Mouse (Mus musculus): ENCODE measurements around the gene Samd9l.
"Not testable (repeated sequence)": the region's sequence is repeated elsewhere in the genome, so short reads cannot be mapped to it uniquely, and the experiment has no call there.

The Samd9l gene

DNA sequence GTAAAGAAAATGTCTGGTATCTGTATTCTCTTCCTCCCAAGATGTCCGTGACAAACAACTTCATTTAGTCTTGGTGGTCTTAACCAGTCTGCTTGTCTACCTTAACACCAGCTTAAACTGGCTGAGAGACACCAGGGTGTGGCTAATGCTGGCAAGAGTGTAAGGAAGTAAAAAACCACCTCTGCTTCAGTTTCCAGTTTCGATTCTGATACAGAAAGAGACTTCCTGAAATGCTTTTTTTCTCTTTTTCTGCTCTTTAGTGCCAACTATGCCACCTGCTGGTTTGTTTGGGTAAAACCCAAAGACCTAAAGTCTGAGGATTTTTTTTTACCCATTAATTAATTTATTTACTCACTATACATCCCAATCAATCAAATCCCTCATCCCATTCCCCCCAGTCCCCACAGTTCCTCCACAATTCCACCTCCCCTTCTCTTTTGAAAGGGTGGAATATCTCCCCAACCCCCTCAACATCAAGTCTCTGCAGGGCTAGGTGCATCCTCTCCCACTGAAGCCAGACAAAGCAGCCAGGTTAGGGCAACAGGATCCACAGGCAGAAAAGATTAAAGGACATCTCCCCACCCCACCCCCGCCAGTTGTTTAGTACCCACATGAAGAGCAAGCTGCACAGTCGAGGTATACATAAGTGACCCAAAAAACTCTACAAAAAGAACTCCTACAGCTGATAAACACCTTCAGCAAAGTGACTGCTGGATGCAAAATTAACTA lies at the start of gene Samd9l:
Samd9l (minus strand) TSS at position 233 of the 729 bp plus-strand sequence.
- DNase-seq (ENCODE audit: low spot score): peak; percentile 71

DNA sequence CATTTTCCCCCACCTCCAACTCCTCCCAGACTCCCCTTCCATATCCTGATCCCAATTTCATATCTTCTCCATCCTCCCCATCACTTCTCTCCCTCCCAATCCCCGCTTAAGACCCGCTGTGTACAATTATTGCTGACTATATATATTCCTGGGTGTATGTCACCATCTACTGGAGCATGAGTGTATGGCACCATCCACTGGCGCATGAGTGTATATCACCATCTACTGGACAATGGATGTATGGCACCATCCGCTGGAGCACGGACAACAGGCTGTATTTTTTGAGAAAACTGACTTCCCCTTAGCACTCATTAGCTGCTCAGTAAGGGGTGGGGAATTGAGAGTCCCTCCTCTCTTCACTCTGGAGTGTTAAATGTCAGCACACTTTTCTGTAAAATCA lies 48.0 kb upstream of the Samd9l start:
- peak; percentile 77 for DNase-seq (ENCODE audit: low spot score)

DNA sequence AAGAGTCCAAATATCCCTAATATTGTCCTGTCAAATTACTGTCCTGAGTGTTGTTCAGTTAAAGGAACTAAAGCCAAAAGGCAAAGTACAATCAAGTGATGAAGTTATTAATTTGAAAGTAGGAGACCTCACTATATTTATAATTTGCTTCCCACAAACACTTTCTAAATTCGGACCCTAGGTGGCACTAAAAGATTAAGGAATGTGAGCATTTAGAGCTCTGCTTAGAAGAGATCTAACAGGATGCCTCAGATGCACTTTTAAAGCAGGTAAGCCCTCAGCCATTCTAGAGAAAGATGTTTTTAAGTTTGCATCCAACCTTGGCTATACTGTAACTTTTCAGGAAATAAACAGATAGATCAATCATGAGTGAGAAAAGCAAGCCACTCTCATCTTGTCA lies 44.5 kb upstream of the Samd9l start:
- DNase-seq (ENCODE audit: low spot score): no peak

DNA sequence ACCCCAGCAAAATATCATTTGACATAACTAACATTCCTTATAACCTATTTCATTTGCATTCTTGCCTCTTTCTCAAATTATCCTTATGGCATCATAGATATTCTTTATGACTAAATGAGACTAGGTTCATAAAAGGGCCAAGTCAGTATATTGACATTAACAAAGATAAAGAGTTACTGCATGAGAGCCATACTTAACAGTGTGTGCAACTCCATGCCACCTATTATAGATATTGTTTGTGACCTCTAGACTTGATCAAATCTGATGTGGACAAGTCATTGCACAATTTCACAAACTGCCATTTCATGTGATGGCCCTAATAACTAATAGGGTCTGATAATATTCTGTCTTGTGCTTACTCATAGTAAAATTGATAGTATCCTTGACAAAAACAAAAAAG lies 36.7 kb upstream of the Samd9l start:
- no peak for DNase-seq (ENCODE audit: low spot score)

DNA sequence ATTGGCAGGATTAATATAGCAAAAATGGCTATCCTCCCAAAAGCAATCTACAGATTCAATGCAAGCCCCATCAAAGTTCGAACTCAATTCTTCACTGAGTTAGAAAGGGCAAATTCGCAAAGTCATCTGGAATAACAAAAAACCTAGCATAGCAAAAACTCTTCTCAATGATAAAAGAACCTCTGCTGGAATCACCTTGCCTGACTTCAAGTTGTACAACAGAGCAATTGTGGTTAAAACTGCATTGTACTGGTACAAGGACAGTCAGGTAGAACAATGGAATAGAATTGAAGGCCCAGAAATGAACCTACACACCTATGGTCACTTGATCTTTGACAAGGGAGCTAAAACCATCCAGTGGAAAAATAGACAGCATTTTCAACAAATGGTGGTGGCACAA lies 31.6 kb upstream of the Samd9l start:
- not testable (repeated sequence) for DNase-seq (ENCODE audit: low spot score)

DNA sequence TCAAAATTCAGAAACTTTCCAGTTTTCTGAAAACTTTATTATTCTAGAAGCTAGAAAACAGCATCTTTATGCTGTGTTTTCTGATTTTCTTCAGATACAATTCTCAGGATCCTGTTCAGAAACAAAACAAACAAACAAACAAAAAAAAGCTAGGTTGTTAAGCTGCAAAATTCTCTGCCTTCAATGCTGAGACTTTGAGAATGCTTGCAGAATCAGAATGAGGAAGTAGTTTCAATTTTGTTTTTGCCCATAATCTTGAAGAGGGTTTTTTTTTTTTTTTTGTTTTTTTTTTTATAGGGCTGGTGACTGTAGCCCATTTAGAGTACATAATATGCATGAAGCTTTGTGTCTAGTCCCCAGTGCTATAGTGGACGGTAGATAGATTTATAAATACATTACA lies 27.7 kb upstream of the Samd9l start:
- no peak for DNase-seq (ENCODE audit: low spot score)

DNA sequence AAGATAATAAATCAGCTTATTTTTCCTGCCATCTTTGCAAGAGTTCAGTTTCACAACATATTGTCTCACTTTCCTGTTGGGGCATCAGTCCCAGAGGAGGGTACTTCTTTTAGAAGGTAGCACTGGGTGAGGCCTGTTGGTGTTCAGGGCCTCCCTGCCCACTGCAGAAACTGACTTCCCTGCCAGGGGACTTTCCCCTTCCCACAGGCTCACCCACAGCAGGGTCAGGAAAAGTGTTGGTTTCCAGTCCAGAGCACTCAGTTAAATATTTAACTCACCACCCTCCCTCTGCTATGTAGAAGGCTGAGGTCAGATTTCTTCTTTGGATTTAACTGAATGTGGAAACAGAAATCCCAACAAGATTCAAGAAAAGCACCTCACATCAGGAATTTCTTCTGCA lies 26.0 kb upstream of the Samd9l start:
- not testable (repeated sequence) for DNase-seq (ENCODE audit: low spot score)

DNA sequence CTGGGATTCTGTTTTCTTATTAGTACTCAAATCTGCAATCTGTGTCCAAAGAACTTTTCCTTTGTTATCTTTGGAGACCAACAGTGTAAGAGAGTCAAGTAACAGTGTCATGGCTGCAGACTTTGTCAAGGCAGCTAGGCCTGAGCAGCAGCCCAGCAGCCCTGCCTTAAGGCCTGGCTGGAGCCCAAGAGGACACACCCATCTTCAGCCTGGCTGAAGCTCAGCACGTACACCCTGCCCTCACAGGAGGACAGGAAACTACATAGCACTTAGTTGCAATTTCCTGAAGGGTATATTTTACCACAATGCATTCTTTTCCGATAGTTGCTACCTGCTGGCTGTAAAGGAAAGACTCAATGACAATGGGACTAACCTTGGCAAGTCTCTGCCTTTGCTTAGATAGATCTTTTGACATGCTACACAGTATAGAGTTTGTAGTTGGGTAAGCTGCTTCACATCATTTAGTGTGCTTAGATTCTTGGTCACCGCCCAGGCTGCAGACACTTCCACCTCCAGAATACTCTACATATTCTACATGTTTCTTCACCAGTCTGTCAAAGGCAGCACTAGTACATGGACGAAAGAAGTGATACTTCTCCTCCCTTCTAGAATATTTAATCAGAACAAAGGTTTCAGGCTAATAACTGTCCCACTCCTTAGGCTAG lies 25.4 kb upstream of the Samd9l start:
- DNase-seq (ENCODE audit: low spot score): not testable (repeated sequence)

DNA sequence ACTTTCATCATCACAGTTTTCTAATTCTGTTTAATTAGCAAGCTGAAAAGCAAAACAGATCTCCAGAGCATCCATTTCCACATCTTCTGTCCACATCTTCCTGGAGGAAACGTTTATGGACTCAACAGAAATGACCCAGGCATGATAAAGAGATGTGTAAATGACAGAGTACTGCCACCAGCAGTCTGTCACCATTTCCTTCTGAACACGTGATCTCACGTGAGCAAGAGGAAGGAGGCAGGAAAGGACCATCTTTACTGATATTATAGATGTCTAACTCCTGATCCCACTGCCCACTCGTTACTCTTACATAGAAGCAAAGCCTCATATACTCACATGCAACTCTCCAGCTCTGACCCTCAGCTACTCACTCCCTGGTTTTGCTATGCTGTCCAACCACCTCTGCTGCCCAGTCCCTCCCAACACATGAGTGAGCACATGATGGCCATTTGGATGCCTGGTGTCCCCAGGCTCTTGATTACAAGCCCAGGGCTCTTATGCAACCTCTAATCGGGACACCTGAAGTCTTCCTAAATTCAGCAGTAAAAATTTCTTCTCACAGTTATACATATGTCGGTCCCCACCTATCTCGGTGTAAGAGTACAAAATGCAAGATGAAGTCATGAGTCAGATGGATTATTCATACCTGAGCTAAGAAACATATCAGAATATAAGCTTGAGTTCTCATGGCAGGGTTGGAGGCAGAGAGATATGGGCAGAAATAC lies 2.0 kb downstream of the Samd9l start:
- DNase-seq (ENCODE audit: low spot score): not testable (repeated sequence)

DNA sequence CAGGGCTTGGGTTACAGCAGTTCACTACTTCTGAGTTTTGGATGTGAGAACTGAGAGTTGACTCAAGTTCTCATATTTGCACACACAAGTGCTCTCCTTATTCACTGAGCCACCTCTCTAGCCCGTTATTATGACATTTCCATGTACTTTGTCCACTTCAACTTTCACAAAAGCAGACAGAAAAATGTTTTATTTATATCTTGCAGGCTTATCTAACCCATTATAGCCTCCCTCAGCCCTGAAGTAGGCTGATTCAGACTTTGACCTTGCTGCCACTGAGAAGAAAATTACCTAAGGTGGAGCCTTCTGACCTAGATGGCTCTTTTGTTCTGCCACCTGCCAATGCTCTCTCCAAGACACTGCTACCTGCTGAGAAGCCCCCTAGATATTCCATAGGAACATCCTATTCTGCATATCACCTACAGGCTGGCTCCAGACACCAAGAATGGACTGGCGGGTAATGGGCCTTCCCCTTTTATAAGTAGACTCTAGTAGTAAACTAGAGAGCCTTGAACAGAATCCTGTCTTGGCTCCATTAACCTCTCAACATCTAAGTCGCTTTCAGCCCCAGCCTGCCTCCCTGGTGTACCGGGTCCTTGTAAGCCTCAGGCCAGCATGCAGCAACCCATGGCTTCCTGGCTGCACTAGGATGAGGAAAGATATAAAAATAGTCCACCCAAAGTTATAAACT lies 3.3 kb downstream of the Samd9l start:
- DNase-seq (ENCODE audit: low spot score): not testable (repeated sequence)

DNA sequence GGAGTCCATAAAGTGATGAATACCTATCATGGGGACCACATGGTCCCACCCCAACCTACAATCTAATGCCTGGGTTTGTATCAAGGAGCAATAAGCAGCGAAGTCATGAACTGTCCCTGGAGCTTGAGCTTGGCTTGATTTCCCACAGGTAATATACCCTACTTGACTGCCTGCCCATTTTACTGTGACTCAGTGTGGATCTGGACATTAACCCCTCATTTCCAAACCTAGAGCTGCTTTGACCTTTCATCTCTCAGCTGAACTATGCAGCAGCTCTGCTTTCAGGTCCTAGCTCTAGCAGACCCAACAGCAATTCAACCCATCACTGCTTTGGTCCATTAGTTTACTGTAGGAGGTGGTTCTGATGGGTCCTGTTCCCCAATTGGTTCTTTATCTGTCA lies 9.4 kb downstream of the Samd9l start:
- no peak for DNase-seq (ENCODE audit: low spot score)

DNA sequence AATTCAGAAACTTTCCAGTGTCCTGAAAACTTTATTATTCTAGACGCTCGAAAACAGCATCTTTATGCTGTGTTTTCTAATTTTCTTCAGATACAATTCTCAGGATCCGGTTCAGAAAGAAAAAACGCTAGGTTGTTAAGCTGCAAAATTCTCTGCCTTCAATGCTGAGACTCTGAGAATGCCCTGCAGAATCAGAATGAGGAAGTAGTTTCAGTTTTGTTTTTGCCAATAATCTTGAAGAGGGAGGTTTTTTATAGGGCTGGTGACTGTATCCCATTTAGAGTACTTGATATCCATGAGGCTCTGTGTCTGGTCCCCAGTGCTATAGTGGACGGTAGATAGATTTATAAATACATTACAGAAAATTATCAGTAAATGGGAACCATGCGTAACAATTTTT lies 12.8 kb downstream of the Samd9l start:
- DNase-seq (ENCODE audit: low spot score): no peak

DNA sequence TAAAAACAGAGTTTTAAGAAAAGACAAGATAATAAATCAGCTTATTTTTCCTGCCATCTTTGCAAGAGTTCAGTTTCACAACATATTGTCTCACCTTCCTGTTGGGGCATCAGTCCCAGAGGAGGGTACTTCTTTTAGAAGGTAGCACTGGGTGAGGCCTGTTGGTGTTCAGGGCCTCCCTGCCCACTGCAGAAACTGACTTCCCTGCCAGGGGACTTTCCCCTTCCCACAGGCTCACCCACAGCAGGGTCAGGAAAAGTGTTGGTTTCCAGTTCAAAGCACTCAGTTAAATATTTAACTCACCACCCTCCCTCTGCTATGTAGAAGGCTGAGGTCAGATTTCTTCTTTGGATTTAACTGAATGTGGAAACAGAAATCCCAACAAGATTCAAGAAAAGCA lies 14.6 kb downstream of the Samd9l start:
- not testable (repeated sequence) for DNase-seq (ENCODE audit: low spot score)

DNA sequence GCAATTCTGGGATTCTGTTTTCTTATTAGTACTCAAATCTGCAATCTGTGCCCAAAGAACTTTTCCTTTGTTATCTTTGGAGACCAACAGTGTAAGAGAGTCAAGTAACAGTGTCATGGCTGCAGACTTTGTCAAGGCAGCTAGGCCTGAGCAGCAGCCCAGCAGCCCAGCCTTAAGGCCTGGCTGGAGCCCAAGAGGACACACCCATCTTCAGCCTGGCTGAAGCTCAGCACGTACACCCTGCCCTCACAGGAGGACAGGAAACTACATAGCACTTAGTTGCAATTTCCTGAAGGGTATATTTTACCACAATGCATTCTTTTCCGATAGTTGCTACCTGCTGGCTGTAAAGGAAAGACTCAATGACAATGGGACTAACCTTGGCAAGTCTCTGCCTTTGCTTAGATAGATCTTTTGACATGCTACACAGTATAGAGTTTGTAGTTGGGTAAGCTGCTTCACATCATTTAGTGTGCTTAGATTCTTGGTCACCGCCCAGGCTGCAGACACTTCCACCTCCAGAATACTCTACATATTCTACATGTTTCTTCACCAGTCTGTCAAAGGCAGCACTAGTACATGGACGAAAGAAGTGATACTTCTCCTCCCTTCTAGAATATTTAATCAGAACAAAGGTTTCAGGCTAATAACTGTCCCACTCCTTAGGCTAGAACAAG lies 15.1 kb downstream of the Samd9l start:
- not testable (repeated sequence) for DNase-seq (ENCODE audit: low spot score)

DNA sequence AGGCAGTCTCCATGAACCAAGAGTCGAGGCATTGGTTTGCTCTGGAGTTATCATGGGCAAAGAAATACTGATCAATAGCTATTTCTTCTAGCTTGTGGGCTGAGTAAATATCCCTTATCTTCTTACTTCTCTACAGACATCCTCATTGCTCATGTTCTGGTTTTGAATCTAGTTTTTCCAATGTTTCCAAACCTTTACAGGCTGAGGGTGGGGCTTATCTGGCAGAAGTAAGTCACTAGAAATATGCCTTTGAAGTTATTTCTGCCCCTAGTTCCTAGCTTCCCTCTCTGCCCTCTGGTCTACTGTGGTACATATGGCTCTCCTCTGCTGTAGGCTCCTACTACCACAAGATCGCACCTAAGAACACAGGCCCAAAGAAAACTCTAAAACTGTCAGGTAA lies 20.2 kb downstream of the Samd9l start:
- no peak for DNase-seq (ENCODE audit: low spot score)

DNA sequence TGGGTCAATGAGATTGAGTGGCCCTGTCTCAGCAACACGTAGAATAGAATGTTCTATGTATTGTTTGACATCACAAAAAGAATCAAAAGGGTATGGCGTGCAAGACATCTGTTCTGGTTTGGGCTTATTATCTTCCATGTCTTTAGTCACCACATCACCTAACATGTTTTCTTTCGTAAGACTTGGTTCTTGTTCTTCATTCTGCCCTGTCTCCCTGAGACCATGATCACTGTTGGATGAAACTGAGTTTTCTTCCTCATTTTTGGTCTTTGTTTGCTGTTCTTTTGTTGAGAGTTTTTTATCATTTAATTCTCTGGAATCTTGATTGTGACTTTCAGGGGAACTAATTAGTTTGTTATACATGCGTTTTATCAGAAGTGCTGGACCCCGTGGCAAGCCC lies 22.7 kb downstream of the Samd9l start:
- DNase-seq (ENCODE audit: low spot score): no peak

DNA sequence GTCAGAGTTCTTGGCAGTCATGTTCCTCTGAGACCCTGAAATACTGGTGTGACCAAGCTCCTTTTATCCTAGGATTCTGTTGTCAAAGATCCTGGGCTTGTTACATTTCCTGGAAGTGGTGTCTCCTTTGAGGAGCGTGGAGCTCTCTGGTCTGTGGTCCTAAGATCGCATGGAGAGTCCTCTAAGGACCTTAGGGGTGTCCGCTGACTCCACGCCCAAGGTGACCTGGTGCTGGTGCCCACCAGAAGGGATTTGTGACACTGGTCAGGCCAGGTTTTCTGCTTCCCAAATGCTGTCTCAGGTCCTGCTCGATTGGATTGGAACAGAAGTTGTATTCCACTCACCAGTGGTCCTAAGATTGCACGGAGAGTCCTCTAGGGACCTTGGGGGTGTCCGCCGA lies 29.8 kb downstream of the Samd9l start:
- no peak for DNase-seq (ENCODE audit: low spot score)

DNA sequence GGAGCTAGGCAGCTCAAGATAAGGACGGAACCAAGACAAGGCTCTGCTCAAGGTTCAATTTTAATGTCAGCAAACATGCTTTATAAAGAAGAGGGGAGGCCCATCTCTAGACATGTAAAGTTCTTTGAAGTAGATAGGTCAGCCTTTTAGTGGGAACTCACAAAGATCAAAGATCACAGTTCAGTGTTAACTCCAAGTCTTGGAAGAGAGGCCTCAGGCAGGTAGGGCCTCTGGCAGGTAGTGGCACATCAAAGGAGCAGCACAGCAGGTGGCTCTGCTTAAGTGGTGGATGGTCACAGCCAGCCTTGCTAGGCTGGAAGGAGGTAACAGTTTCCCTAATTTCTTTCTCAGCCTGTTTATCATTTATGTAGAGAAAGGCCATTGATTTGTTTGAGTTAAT lies 33.8 kb downstream of the Samd9l start:
- not testable (repeated sequence) for DNase-seq (ENCODE audit: low spot score)

DNA sequence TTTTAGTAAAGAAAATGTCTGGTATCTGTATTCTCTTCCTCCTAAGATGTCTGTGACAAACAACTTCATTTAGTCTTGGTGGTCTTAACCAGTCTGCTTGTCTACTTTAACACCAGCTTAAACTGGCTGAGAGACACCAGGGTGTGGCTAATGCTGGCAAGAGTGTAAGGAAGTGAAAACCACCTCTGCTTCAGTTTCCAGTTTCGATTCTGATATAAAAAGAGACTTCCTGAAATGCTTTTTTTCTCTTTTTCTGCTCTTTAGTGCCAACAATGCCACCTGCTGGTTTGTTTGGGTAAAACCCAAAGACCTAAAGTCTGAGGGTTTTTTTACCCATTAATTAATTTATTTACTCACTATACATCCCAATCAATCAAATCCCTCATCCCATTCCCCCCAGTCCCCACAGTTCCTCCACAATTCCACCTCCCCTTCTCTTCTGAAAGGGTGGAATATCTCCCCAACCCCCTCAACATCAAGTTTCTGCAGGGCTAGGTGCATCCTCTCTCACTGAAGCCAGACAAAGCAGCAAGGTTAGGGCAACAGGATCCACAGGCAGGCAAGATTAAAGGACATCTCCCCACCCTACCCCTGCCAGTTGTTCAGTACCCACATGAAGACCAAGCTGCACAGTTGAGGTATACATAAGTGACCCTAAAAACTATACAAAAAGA lies 53.3 kb downstream of the Samd9l start:
- DNase-seq (ENCODE audit: low spot score): peak; percentile 22

DNA sequence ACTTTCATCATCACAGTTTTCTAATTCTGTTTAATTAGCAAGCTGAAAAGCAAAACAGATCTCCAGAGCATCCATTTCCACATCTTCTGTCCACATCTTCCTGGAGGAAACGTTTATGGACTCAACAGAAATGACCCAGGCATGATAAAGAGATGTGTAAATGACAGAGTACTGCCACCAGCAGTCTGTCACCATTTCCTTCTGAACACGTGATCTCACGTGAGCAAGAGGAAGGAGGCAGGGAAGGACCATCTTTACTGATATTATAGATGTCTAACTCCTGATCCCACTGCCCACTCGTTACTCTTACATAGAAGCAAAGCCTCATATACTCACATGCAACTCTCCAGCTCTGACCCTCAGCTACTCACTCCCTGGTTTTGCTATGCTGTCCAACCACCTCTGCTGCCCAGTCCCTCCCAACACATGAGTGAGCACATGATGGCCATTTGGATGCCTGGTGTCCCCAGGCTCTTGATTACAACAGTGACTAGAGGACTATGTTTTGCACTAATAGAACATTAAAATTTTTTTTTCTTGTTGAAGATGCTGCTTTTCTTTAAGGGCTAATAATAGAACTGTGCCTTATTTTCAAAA lies 54.2 kb downstream of the Samd9l start:
- DNase-seq (ENCODE audit: low spot score): not testable (repeated sequence)

All from layer of hippocampus, adult 9-10 months (tissue).